Mouse (Mus musculus): ENCODE measurements around the gene Gm1043. TPM values are rescaled to one million over a fixed set of nuclear protein-coding genes. Genes with fewer than 3 reads are reported as not detected.

The Gm1043 gene
- polyA plus RNA-seq, 1 experiment from 2014 or later = not detected

GRCm38 (mm10) chr5:37178811-37179210 is 93.6 kb downstream of the Gm1043 start:
- no peak for ATAC-seq (ENCODE audit: insufficient number of reproducible peaks, insufficient read depth, low FRiP score, low TSS enrichment, low read depth)
- Histone ChIP-seq H3K4me1 (replicated peaks) (no peaks in the 10 kb centered on the region; the same call in 1 of the 2 replicates), H3K9me3 (peaks cover 6% of the 10 kb centered on the region), H3K27me3 (no peaks in the 10 kb centered on the region; the same call in 1 of the 2 replicates), H3K4me3 (replicated peaks) (no peak overlapping the region), H3K4me2 (no peak overlapping the region), H3K27ac (no peak overlapping the region), H3K9ac (replicated peaks) (no peak overlapping the region), H3K36me3 (no peaks in the 10 kb centered on the region)
- WGBS = 66% methylated on average over 4 of the region's 4 CpGs

- no peak for ATAC-seq (ENCODE audit: insufficient number of reproducible peaks, insufficient read depth, low FRiP score, low TSS enrichment, low read depth)
- no peaks in the 10 kb centered on the region for H3K27me3 ChIP-seq
- no peak overlapping the region for H3K9ac ChIP-seq (replicated peaks)
- no peaks in the 10 kb centered on the region for H3K36me3 ChIP-seq
- H3K9me3 ChIP-seq = peaks cover 6% of the 10 kb centered on the region
- H3K4me1 ChIP-seq (replicated peaks) = no peaks in the 10 kb centered on the region; the same call in 1 of the 2 replicates
- no peak overlapping the region for H3K4me3 ChIP-seq (replicated peaks)
- H3K4me2 ChIP-seq = no peak overlapping the region
- H3K27ac ChIP-seq = no peak overlapping the region
- 92% methylated on average over 9 of the region's 9 CpGs for WGBS
Observed at GRCm38 (mm10) chr5:37179872-37180271, 94.7 kb downstream of the Gm1043 start.

- Histone ChIP-seq H3K4me2 (no peak overlapping the region), H3K27me3 (no peaks in the 10 kb centered on the region), H3K4me1 (replicated peaks) (no peaks in the 10 kb centered on the region), H3K36me3 (no peaks in the 10 kb centered on the region), H3K9ac (replicated peaks) (no peak overlapping the region), H3K27ac (no peak overlapping the region), H3K9me3 (peaks cover 6% of the 10 kb centered on the region), H3K4me3 (replicated peaks) (no peak overlapping the region)
- 60% methylated on average over 1 of the region's 1 CpGs for WGBS
- ATAC-seq (ENCODE audit: insufficient number of reproducible peaks, insufficient read depth, low FRiP score, low TSS enrichment, low read depth) = no peak
Observed at GRCm38 (mm10) chr5:37180624-37181023, 95.5 kb downstream of the Gm1043 start.

DNA sequence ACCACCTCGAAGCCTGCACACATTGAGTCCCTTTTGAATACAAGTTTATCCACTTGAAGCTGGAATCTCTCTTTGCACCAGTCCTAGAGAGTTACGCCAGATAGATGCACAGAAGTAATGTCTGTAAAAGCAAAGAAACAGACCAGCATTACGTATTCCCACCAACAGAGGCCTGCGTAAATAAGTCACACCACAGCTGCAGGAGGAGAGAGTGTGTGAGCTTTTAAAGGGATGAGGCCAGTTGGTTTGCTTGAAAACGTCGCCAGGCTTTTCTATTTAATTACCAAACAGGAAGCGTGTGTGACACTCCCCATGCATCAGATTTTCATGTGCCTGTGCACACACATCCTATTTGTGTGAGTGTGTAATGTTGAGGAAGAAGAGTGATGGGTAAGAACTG is 99.4 kb downstream of the Gm1043 start:
- Histone ChIP-seq H3K9me3 (peaks cover 6% of the 10 kb centered on the region), H3K27ac (no peak overlapping the region), H3K27me3 (no peaks in the 10 kb centered on the region), H3K4me3 (replicated peaks) (no peak overlapping the region), H3K4me2 (no peak overlapping the region), H3K9ac (replicated peaks) (no peak overlapping the region), H3K36me3 (no peaks in the 10 kb centered on the region), H3K4me1 (replicated peaks) (no peaks in the 10 kb centered on the region)
- no peak for ATAC-seq (ENCODE audit: insufficient number of reproducible peaks, insufficient read depth, low FRiP score, low TSS enrichment, low read depth)
- 57% methylated on average over 7 of the region's 7 CpGs for WGBS

DNA sequence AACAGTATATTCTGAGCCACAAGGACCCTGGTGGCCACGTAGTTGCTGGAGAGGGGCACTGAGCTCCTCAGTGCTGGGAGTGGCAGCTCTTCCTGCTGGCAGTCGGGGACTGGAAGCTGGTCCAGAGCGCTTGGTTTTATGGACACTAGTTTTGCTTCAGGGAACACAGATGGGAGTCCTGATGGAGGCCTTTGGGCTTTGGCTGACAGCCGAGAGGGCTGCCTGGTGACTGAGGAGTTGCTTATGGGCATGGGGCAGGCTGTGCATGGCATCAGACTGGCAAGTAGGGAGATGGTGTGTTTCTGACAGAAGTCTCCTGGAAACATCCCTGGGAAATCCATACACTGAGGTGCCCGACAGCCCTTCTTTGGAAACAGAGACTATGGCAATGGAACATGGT is 105.2 kb downstream of the Gm1043 start:
- ATAC-seq (ENCODE audit: insufficient number of reproducible peaks, insufficient read depth, low FRiP score, low TSS enrichment, low read depth) = no peak
- Histone ChIP-seq H3K9me3 (no peaks in the 10 kb centered on the region), H3K27me3 (peaks cover 5% of the 10 kb centered on the region), H3K27ac (no peak overlapping the region), H3K36me3 (no peaks in the 10 kb centered on the region), H3K9ac (replicated peaks) (no peak overlapping the region), H3K4me1 (replicated peaks) (no peaks in the 10 kb centered on the region), H3K4me2 (no peak overlapping the region), H3K4me3 (replicated peaks) (no peak overlapping the region)
- 79% methylated on average over 5 of the region's 5 CpGs for WGBS

DNA sequence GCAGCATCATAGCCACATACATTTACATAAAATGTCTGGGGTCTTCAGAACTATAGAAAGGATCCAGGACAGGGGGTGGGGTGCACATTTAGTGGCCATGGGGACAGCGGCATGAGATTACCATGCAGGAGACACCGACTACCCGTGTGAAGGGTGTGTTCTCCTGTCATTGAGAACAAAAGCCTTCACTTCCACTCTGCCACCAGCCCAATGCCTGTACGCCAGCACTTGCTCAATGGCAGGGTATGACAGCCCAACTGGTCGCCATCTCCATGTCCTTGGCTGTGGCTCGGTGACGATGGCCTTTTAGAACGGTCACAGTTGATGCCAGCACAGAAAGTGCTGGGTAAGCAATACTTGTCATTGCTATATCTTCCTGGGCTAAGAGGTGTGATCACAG is 111.0 kb downstream of the Gm1043 start:
- peaks cover 34% of the 10 kb centered on the region for H3K4me1 ChIP-seq (replicated peaks)
- no peaks in the 10 kb centered on the region for H3K9me3 ChIP-seq
- no peak overlapping the region for H3K4me3 ChIP-seq (replicated peaks)
- H3K4me2 ChIP-seq = no peak overlapping the region
- no peak overlapping the region for H3K27ac ChIP-seq
- no peak for ATAC-seq (ENCODE audit: insufficient number of reproducible peaks, insufficient read depth, low FRiP score, low TSS enrichment, low read depth)
- H3K27me3 ChIP-seq = peaks cover 11% of the 10 kb centered on the region; the same call in 1 of the 2 replicates
- no peak overlapping the region for H3K9ac ChIP-seq (replicated peaks)
- WGBS = 85% methylated on average over 8 of the region's 8 CpGs
- H3K36me3 ChIP-seq = no peaks in the 10 kb centered on the region

DNA sequence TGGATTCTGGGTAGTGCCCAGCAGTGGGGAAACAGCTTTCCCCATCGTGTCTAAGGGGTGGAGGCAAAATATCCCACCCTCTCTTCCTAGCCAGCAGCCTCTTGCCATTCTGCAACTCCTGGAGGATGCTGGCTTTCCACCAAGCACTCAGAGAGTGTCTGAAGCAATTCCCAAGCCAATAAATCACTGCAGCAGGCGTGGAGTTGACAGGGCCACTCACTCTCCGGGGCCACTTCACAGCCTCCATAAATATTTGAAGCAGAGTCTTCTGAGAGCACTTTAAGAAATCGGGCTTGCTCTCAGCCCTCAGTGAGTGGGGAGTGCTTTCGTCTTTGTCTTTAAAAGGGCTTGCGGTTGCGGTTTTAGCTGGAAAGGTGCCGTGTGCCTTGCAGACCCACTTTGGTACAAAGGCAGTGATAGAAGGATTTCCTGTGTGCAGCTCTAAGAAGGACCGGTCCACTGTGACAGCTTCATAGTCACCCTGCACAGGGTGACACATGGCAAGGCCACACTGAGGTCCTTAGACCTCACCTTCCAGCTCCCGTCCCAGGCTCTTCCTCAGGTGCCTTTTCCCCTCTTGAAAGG is 111.6 kb downstream of the Gm1043 start:
- ATAC-seq (ENCODE audit: insufficient number of reproducible peaks, insufficient read depth, low FRiP score, low TSS enrichment, low read depth) = no peak
- peaks cover 11% of the 10 kb centered on the region; the same call in 1 of the 2 replicates for H3K27me3 ChIP-seq
- WGBS = 19% methylated on average over 10 of the region's 10 CpGs
- no peaks in the 10 kb centered on the region for H3K36me3 ChIP-seq
- H3K9me3 ChIP-seq = no peaks in the 10 kb centered on the region
- H3K27ac ChIP-seq = no peak overlapping the region
- no peak overlapping the region for H3K9ac ChIP-seq (replicated peaks)
- H3K4me1 ChIP-seq (replicated peaks) = peaks cover 34% of the 10 kb centered on the region
- no peak overlapping the region for H3K4me3 ChIP-seq (replicated peaks)
- H3K4me2 ChIP-seq = no peak overlapping the region

- peak overlapping the region; percentile 56; the same call in 1 of the 2 replicates for H3K27ac ChIP-seq
- no peak overlapping the region for H3K4me2 ChIP-seq
- H3K4me3 ChIP-seq (replicated peaks) = no peak overlapping the region
- 61% methylated on average over 3 of the region's 3 CpGs for WGBS
- peaks cover 34% of the 10 kb centered on the region for H3K4me1 ChIP-seq (replicated peaks)
- no peak overlapping the region for H3K9ac ChIP-seq (replicated peaks)
- H3K27me3 ChIP-seq = peaks cover 11% of the 10 kb centered on the region; the same call in 1 of the 2 replicates
- ATAC-seq (ENCODE audit: insufficient number of reproducible peaks, insufficient read depth, low FRiP score, low TSS enrichment, low read depth) = no peak
- H3K36me3 ChIP-seq = no peaks in the 10 kb centered on the region
- no peaks in the 10 kb centered on the region for H3K9me3 ChIP-seq
Observed at GRCm38 (mm10) chr5:37197423-37197822, 112.3 kb downstream of the Gm1043 start.

- H3K36me3 ChIP-seq = no peaks in the 10 kb centered on the region
- H3K9ac ChIP-seq (replicated peaks) = no peak overlapping the region
- no peak overlapping the region for H3K4me3 ChIP-seq (replicated peaks)
- ATAC-seq (ENCODE audit: insufficient number of reproducible peaks, insufficient read depth, low FRiP score, low TSS enrichment, low read depth) = 0 out of 2 replicates have a peak, but pooled peaks have one; percentile 35
- WGBS = 24% methylated on average over 2 of the region's 2 CpGs
- peaks cover 11% of the 10 kb centered on the region; the same call in 1 of the 2 replicates for H3K27me3 ChIP-seq
- peaks cover 34% of the 10 kb centered on the region for H3K4me1 ChIP-seq (replicated peaks)
- peak overlapping the region; percentile 56; the same call in 1 of the 2 replicates for H3K27ac ChIP-seq
- H3K4me2 ChIP-seq = peak overlapping the region; percentile 17; the same call in 1 of the 2 replicates
- no peaks in the 10 kb centered on the region for H3K9me3 ChIP-seq
Observed at GRCm38 (mm10) chr5:37198011-37198688, 113.0 kb downstream of the Gm1043 start.

DNA sequence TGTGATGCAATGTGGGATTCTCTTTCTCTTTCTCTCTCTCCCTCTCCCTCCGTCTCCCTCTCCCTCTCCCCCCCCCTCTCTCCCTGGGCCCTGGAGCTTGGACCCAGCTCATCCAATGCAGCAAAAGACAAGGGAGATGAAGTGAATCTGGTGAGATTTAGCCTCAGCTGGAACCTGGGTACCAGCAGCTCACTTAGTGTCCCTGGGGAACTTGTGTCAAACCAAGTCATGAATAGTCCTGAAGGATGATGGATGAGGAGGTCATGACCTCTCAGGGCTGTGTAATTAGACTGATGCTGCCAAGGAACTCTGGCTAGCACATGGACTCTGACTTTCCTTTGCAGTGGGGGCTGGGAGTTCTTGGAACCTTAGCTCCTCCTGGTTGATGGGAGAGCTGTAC is 117.1 kb downstream of the Gm1043 start:
- peaks cover 8% of the 10 kb centered on the region; the same call in 1 of the 2 replicates for H3K27me3 ChIP-seq
- no peaks in the 10 kb centered on the region for H3K9me3 ChIP-seq
- no peak for ATAC-seq (ENCODE audit: insufficient number of reproducible peaks, insufficient read depth, low FRiP score, low TSS enrichment, low read depth)
- peaks cover 22% of the 10 kb centered on the region for H3K4me1 ChIP-seq (replicated peaks)
- H3K9ac ChIP-seq (replicated peaks) = no peak overlapping the region
- H3K27ac ChIP-seq = no peak overlapping the region
- no peak overlapping the region for H3K4me3 ChIP-seq (replicated peaks)
- H3K4me2 ChIP-seq = no peak overlapping the region
- 12% methylated on average over 1 of the region's 1 CpGs for WGBS
- H3K36me3 ChIP-seq = no peaks in the 10 kb centered on the region

DNA sequence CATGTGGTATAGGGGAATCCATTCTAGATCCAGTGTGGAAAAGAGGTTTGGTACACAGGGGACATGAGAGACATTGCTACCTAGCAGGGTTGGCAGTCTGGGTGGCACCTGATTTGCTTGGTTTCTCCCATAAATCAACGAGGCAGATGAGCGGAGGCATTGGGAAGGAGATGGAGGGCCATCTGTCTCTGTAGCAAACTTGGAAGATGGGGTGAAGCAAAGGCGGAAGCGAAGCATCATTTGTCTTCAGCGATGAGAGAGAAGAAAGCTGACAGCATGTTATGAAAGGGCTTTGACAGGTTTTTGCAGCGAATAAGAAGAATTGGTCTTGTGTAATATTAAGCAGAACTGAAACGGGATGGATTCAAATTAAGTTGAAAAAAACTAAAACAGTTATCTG is 119.7 kb downstream of the Gm1043 start:
- ATAC-seq (ENCODE audit: insufficient number of reproducible peaks, insufficient read depth, low FRiP score, low TSS enrichment, low read depth) = no peak
- H3K9me3 ChIP-seq = 0 out of 2 replicates have a peak, but pooled peaks cover 6% of the 10 kb centered on the region
- H3K4me2 ChIP-seq = no peak overlapping the region
- H3K27me3 ChIP-seq = peaks cover 8% of the 10 kb centered on the region; the same call in 1 of the 2 replicates
- H3K36me3 ChIP-seq = no peaks in the 10 kb centered on the region
- no peak overlapping the region for H3K4me3 ChIP-seq (replicated peaks)
- no peak overlapping the region for H3K9ac ChIP-seq (replicated peaks)
- H3K27ac ChIP-seq = no peak overlapping the region
- WGBS = 89% methylated on average over 7 of the region's 7 CpGs
- H3K4me1 ChIP-seq (replicated peaks) = 0 out of 2 replicates have a peak, but pooled peaks cover 3% of the 10 kb centered on the region
